Mouse (Mus musculus): ENCODE measurements around the gene Srsf6.
"Not testable (repeated sequence)": the region's sequence is repeated elsewhere in the genome, so short reads cannot be mapped to it uniquely, and the experiment has no call there.

The Srsf6 gene

GRCm38 (mm10) chr2:162931123-162931673, at the start of gene Srsf6:
TSS of gene Srsf6 (plus strand) at chr2:162931528.
- peak; percentile 78 to 94 for DNase-seq (ENCODE audit: low spot score in 2 of 2)

- DNase-seq (ENCODE audit: low spot score in 2 of 2) = no peak
Observed at GRCm38 (mm10) chr2:162884101-162884500, 47.2 kb upstream of the Srsf6 start.

GRCm38 (mm10) chr2:162887121-162887520, 44.2 kb upstream of the Srsf6 start:
- no peak for DNase-seq (ENCODE audit: low spot score in 2 of 2)

- DNase-seq (ENCODE audit: low spot score in 2 of 2) = peak in 1 of 2 experiments; percentile 73
Observed at GRCm38 (mm10) chr2:162888677-162889076, 42.7 kb upstream of the Srsf6 start.

GRCm38 (mm10) chr2:162889191-162889590, 42.1 kb upstream of the Srsf6 start:
- peak in 1 of 2 experiments; percentile 31 for DNase-seq (ENCODE audit: low spot score in 2 of 2)

- DNase-seq (ENCODE audit: low spot score in 2 of 2) = no peak
Observed at GRCm38 (mm10) chr2:162889731-162890130, 41.6 kb upstream of the Srsf6 start.

- DNase-seq (ENCODE audit: low spot score in 2 of 2) = not testable (repeated sequence)
Observed at GRCm38 (mm10) chr2:162892979-162893378, 38.3 kb upstream of the Srsf6 start.

- not testable (repeated sequence) for DNase-seq (ENCODE audit: low spot score in 2 of 2)
Observed at GRCm38 (mm10) chr2:162899256-162899655, 32.1 kb upstream of the Srsf6 start.

GRCm38 (mm10) chr2:162899880-162900589, 31.3 kb upstream of the Srsf6 start:
- no peak for DNase-seq (ENCODE audit: low spot score in 2 of 2)

GRCm38 (mm10) chr2:162900590-162900916, 30.8 kb upstream of the Srsf6 start:
- DNase-seq (ENCODE audit: low spot score in 2 of 2) = no peak

GRCm38 (mm10) chr2:162905902-162906301, 25.4 kb upstream of the Srsf6 start:
- no peak for DNase-seq (ENCODE audit: low spot score in 2 of 2)

GRCm38 (mm10) chr2:162908052-162908491, 23.3 kb upstream of the Srsf6 start:
- no peak for DNase-seq (ENCODE audit: low spot score in 2 of 2)

- DNase-seq (ENCODE audit: low spot score in 2 of 2) = no peak
Observed at GRCm38 (mm10) chr2:162914040-162914439, 17.3 kb upstream of the Srsf6 start.

GRCm38 (mm10) chr2:162914519-162914918, 16.8 kb upstream of the Srsf6 start:
- DNase-seq (ENCODE audit: low spot score in 2 of 2) = peak in 1 of 2 experiments; percentile 53

- DNase-seq (ENCODE audit: low spot score in 2 of 2) = no peak
Observed at GRCm38 (mm10) chr2:162919926-162920325, 11.4 kb upstream of the Srsf6 start.

- DNase-seq (ENCODE audit: low spot score in 2 of 2) = peak in 1 of 2 experiments; percentile 73
Observed at GRCm38 (mm10) chr2:162922183-162922582, 9.1 kb upstream of the Srsf6 start.

- peak in 1 of 2 experiments; percentile 55 for DNase-seq (ENCODE audit: low spot score in 2 of 2)
Observed at GRCm38 (mm10) chr2:162922834-162923233, 8.5 kb upstream of the Srsf6 start.

GRCm38 (mm10) chr2:162924126-162924525, 7.2 kb upstream of the Srsf6 start:
- DNase-seq (ENCODE audit: low spot score in 2 of 2) = no peak

- DNase-seq (ENCODE audit: low spot score in 2 of 2) = no peak
Observed at GRCm38 (mm10) chr2:162927918-162928585, 3.3 kb upstream of the Srsf6 start.

GRCm38 (mm10) chr2:162929704-162930103, 1.6 kb upstream of the Srsf6 start:
- no peak for DNase-seq (ENCODE audit: low spot score in 2 of 2)

GRCm38 (mm10) chr2:162930516-162931122, 709 bp upstream of the Srsf6 start:
- no peak for DNase-seq (ENCODE audit: low spot score in 2 of 2)

Measured in left cerebral cortex, adult 9 months (tissue).